Mouse (Mus musculus) C2C12 (cell line): ENCODE measurements around the gene Nr4a2.
A peak's percentile ranks its signal among the peaks of the same experiment; 100 is the strongest.

Experiments
- CEBPB ChIP-seq: IDR thresholded peaks from one replicate; pipeline ENCODE4 v1.6.1; 2011; ENCODE audit warnings: low read depth, mild to moderate bottlenecking, control low read depth, moderate library complexity
- CTCF ChIP-seq: IDR thresholded peaks from one replicate; pipeline ENCODE4 v1.5.1; 2011; ENCODE audit not compliant: control insufficient read depth, insufficient read depth, insufficient read length
- MAX ChIP-seq: IDR thresholded peaks from one replicate; pipeline ENCODE4 v1.6.1; 2011; ENCODE audit warnings: mild to moderate bottlenecking, control low read depth
- MYOD1 ChIP-seq: IDR thresholded peaks from one replicate; pipeline ENCODE4 v1.6.1; 2011; ENCODE audit warnings: low read depth; ENCODE audit not compliant: control insufficient read depth, insufficient read length
- MYOG ChIP-seq: IDR thresholded peaks from one replicate; pipeline ENCODE4 v1.6.1; 2011; ENCODE audit not compliant: control insufficient read depth, insufficient read length; ENCODE audit errors: extremely low read depth

- no peak for TF ChIP-seq CEBPB
- no peak for TF ChIP-seq MYOG
- no peak for TF ChIP-seq CTCF
- no peak for TF ChIP-seq MYOD1
- peak; percentile 88 for TF ChIP-seq MAX
Observed at GRCm38 (mm10) chr2:57114211-57115151, 9.3 kb downstream of the Nr4a2 start.
